Mouse (Mus musculus): ENCODE results near the gene Glod4. TPM values are rescaled to one million over a fixed set of nuclear protein-coding genes. Genes with fewer than 3 reads are reported as not detected.

Gene Glod4
- polyA plus RNA-seq, 1 experiment from 2014 or later = 126 TPM

DNA sequence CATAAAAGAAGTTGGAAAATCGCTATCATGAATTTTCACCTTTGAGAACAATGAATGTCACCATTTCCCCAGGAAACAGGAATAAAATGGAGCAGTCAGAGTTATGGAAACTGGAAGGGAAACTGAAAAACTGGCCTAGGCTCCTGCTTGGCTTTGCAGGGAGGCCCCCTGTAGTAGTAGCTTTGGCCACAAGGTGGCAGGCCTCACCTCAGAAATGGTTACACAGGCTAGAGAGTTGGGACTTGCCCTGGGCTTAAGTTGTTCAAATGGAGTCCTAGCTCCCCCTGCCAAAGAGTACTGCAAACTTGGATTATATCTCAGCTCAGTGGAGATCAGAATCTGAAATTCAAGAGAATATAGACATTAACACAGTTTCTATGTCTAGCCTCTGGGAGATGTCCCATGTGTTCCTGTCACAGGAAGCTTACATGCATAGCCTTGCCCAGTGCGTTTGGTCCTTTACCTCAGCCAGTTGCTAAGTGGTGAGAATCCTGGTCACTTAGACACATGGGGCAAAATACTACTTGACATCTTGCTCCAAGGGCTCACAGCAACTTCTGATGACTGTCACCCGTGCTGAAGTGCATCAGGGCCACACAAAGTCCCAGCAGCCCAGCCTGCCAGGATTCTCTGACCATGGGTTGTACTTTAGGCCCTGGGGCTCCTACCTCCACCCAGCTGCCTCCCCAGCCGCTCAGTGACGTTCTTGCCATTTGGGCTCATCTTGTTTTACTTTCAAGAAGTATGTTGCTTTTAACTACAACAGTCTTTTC, 9.8 kb upstream of the Glod4 start:
- Histone ChIP-seq H3K27me3 (ENCODE audit: control insufficient read depth, insufficient read depth, low read depth, low read length) (no peaks in the 10 kb centered on the region), H3K4me1 (replicated peaks; ENCODE audit: control insufficient read depth, insufficient read depth, low read length) (no peaks in the 10 kb centered on the region), H3K9ac (ENCODE audit: low read length) (no peak overlapping the region), H3K27ac (ENCODE audit: low read length) (0 out of 2 replicates have a peak overlapping the region, but pooled peaks have one; percentile 5), H3K36me3 (ENCODE audit: control insufficient read depth, insufficient read depth, low read length) (peaks cover 7% of the 10 kb centered on the region), H3K9me3 (ENCODE audit: control insufficient read depth, low read length) (no peaks in the 10 kb centered on the region), H3K4me2 (ENCODE audit: low read depth, low read length) (no peak overlapping the region), H3K4me3 (ENCODE audit: low read length) (no peak overlapping the region)
- ATAC-seq (ENCODE audit: low read depth) = peak; percentile 89
- 41% methylated on average over 5 of the region's 5 CpGs for WGBS

DNA sequence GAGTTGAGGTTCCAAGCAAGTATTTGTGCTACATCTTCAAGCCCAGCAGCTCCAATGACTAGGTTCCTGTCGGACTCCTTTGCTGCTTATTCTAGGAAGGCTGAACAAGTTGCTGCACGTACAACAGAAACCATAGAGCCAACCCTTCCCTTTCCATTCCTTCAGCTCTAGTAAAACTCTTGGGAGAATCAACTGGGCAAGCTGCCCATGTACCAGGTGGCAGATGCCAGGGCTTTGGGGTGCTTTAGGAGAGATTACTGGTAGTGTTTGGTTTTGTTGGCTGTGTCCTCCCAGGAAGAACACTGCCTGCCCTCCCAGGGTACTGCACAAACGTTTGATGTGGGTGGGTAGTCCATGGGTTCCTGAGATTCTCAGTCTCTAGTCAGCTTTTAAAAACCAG, 8.5 kb upstream of the Glod4 start:
- ATAC-seq (ENCODE audit: low read depth) = no peak
- no peak overlapping the region for H3K9ac ChIP-seq (ENCODE audit: low read length)
- H3K4me1 ChIP-seq (replicated peaks; ENCODE audit: control insufficient read depth, insufficient read depth, low read length) = no peaks in the 10 kb centered on the region
- H3K27me3 ChIP-seq (ENCODE audit: control insufficient read depth, insufficient read depth, low read depth, low read length) = no peaks in the 10 kb centered on the region
- H3K4me2 ChIP-seq (ENCODE audit: low read depth, low read length) = no peak overlapping the region
- no peak overlapping the region for H3K4me3 ChIP-seq (ENCODE audit: low read length)
- peaks cover 7% of the 10 kb centered on the region for H3K36me3 ChIP-seq (ENCODE audit: control insufficient read depth, insufficient read depth, low read length)
- H3K9me3 ChIP-seq (ENCODE audit: control insufficient read depth, low read length) = no peaks in the 10 kb centered on the region
- H3K27ac ChIP-seq (ENCODE audit: low read length) = no peak overlapping the region
- 42% methylated on average over 3 of the region's 3 CpGs for WGBS

DNA sequence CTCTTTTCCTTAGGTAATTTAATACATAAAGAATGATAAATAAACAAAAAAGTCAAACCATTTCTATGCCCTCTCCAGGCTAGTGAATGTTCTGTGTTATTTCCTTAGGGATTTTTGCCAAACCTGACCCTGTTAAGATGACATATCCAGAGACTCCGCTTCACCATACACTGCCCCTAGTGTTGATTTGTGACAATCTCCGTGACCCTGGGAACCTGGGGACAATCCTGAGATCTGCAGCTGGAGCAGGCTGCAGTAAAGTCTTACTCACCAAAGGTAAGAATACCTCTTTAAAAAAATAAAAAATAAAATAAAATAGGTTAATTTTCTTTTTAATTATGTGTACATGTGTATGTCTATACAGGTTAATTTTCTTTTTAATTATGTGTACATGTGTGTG, 3.7 kb upstream of the Glod4 start:
- H3K4me1 ChIP-seq (replicated peaks; ENCODE audit: control insufficient read depth, insufficient read depth, low read length) = peaks cover 8% of the 10 kb centered on the region
- no peaks in the 10 kb centered on the region for H3K9me3 ChIP-seq (ENCODE audit: control insufficient read depth, low read length)
- WGBS = 41% methylated on average over 2 of the region's 2 CpGs
- no peak overlapping the region for H3K27ac ChIP-seq (ENCODE audit: low read length)
- H3K36me3 ChIP-seq (ENCODE audit: control insufficient read depth, insufficient read depth, low read length) = peaks cover 7% of the 10 kb centered on the region
- H3K4me2 ChIP-seq (ENCODE audit: low read depth, low read length) = no peak overlapping the region
- no peak overlapping the region for H3K4me3 ChIP-seq (ENCODE audit: low read length)
- ATAC-seq (ENCODE audit: low read depth) = no peak
- no peak overlapping the region for H3K9ac ChIP-seq (ENCODE audit: low read length)
- no peaks in the 10 kb centered on the region for H3K27me3 ChIP-seq (ENCODE audit: control insufficient read depth, insufficient read depth, low read depth, low read length)

DNA sequence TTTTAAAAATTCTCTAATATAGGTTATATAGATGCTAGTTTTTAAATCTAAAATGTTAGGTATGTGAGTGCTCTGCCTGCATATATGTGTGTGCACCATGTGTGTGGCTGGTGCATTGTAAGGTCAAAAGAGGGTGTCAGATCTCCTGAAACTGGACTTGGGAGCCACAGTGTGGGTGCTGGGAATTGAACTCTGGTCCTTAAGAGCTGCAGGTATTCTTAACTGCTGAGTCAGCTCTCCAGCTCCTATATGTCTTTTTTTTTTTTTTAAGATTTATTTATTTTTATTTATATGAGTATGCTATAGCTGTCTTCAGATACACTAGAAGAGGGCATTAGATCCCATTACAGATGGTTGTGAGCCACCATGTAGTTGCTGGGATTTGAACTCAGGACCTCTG, 2.9 kb upstream of the Glod4 start:
- Histone ChIP-seq H3K9me3 (ENCODE audit: control insufficient read depth, low read length) (no peaks in the 10 kb centered on the region), H3K36me3 (ENCODE audit: control insufficient read depth, insufficient read depth, low read length) (peaks cover 7% of the 10 kb centered on the region), H3K4me2 (ENCODE audit: low read depth, low read length) (no peak overlapping the region), H3K27ac (ENCODE audit: low read length) (no peak overlapping the region), H3K4me1 (replicated peaks; ENCODE audit: control insufficient read depth, insufficient read depth, low read length) (peaks cover 10% of the 10 kb centered on the region), H3K9ac (ENCODE audit: low read length) (no peak overlapping the region), H3K27me3 (ENCODE audit: control insufficient read depth, insufficient read depth, low read depth, low read length) (no peaks in the 10 kb centered on the region), H3K4me3 (ENCODE audit: low read length) (no peak overlapping the region)
- no peak for ATAC-seq (ENCODE audit: low read depth)

DNA sequence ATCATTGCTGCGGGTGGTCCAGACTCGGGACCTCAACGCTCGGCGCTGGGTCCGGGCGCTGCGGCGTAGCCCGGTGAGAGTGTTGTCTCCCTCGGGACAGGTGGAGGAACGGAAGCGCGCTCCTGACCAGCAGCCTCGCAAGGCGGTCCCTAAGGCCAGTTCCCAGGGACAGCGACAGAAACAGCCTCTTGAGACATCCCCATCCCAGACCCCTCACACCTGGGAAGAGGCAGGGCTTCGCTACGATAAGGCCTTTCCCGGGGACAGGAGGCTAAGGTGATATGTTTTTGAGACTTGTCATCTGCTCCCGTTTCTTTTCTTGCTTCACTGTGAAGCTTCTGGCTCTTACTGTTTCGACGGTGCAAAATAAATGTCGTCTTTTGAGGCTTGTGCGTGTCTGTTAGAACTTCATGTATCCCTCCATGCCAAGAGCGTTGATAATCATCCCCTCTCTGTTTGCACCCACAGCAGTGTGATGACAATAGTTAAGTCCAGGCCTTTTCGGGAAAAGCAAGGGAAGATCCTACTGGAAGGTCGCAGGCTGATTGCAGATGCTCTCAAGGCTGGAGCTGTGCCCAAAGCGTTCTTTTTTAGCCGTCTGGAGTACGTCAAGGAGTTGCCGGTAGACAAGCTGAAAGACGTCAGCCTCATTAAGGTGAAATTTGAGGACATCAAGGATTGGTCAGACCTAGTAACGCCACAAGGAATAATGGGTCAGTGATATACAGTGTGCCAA, 454 bp upstream of the Glod4 start:
- peak; percentile 61 for ATAC-seq (ENCODE audit: low read depth)
- Histone ChIP-seq H3K36me3 (ENCODE audit: control insufficient read depth, insufficient read depth, low read length) (peaks cover 5% of the 10 kb centered on the region; the same call in 1 of the 2 replicates), H3K4me1 (replicated peaks; ENCODE audit: control insufficient read depth, insufficient read depth, low read length) (peaks cover 10% of the 10 kb centered on the region), H3K4me3 (ENCODE audit: low read length) (peak overlapping the region; percentile 89), H3K27me3 (ENCODE audit: control insufficient read depth, insufficient read depth, low read depth, low read length) (no peaks in the 10 kb centered on the region), H3K4me2 (ENCODE audit: low read depth, low read length) (peak overlapping the region; percentile 82), H3K9me3 (ENCODE audit: control insufficient read depth, low read length) (no peaks in the 10 kb centered on the region), H3K27ac (ENCODE audit: low read length) (no peak overlapping the region), H3K9ac (ENCODE audit: low read length) (peak overlapping the region; percentile 94)
- WGBS = 2% methylated on average over 34 of the region's 34 CpGs

DNA sequence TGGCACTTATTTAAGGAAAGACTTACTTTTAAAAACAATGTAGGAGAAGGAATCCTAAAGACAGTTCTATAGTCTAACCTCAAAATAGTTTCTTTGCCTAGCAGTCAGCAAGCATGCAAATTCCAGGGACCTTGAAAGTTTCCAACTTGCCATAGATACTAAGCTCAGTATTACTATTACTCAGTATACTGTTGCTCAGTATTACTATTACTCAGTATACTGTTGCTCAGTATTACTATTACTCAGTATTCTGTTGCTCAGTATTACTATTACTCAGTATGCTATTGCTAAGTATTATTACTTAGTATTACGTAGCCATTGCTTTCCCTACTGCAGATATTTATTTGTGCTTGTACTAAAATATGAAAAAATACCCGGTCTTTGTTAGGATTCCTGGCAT, 3.8 kb downstream of the Glod4 start:
- Histone ChIP-seq H3K9ac (ENCODE audit: low read length) (no peak overlapping the region), H3K27me3 (ENCODE audit: control insufficient read depth, insufficient read depth, low read depth, low read length) (no peaks in the 10 kb centered on the region), H3K27ac (ENCODE audit: low read length) (no peak overlapping the region), H3K4me1 (replicated peaks; ENCODE audit: control insufficient read depth, insufficient read depth, low read length) (peaks cover 10% of the 10 kb centered on the region), H3K36me3 (ENCODE audit: control insufficient read depth, insufficient read depth, low read length) (peaks cover 13% of the 10 kb centered on the region), H3K9me3 (ENCODE audit: control insufficient read depth, low read length) (no peaks in the 10 kb centered on the region), H3K4me3 (ENCODE audit: low read length) (no peak overlapping the region), H3K4me2 (ENCODE audit: low read depth, low read length) (no peak overlapping the region)
- 94% methylated on average over 2 of the region's 2 CpGs for WGBS
- no peak for ATAC-seq (ENCODE audit: low read depth)

DNA sequence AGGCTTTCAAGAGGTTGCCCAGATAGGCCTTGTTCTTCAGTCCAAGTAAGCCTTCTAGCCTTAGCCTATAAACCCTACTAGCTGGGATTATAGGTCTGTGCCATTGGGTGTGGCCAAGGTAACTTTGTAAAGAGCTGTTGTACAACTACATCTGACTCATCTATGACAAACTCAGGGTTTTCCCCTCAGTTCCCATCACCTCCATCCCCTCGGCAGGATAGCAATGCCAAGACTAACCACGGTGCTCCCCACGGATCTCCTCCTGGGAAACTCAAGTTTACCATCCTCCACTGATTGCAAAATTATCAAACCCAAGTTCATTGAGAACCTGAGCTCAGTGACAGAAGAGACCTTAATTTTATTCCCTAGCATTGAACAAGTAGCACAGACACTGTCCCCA, 7.4 kb downstream of the Glod4 start:
- peaks cover 22% of the 10 kb centered on the region for H3K36me3 ChIP-seq (ENCODE audit: control insufficient read depth, insufficient read depth, low read length)
- 93% methylated on average over 3 of the region's 3 CpGs for WGBS

DNA sequence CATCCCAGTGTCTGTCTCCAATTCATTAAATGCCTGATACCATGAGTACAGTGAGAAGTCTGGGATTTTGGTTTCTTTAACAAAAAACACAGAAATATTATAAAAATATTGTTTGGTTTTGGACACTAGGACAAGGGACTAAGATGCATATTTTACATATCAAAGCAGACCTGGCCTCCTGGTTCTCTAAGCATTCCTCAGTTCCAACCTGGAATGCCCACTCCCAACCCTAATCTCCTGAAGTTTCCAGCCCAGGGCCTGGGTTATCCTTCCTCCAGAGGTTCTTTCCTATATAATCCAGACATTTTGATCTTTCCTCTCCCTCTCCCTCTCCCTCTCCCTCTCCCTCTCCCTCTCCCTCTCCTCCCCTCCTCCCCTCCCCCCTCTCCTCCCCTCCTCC, 18.5 kb downstream of the Glod4 start:
- Histone ChIP-seq H3K4me1 (replicated peaks; ENCODE audit: control insufficient read depth, insufficient read depth, low read length) (no peaks in the 10 kb centered on the region), H3K36me3 (ENCODE audit: control insufficient read depth, insufficient read depth, low read length) (peaks cover 13% of the 10 kb centered on the region; the same call in 1 of the 2 replicates)

More for the DNA sequence above, 7.4 kb downstream of the Glod4 start:
- no peaks in the 10 kb centered on the region for H3K4me1 ChIP-seq (replicated peaks; ENCODE audit: control insufficient read depth, insufficient read depth, low read length)
- H3K27ac ChIP-seq (ENCODE audit: low read length) = no peak overlapping the region
- no peak overlapping the region for H3K4me2 ChIP-seq (ENCODE audit: low read depth, low read length)
- H3K4me3 ChIP-seq (ENCODE audit: low read length) = no peak overlapping the region
- no peaks in the 10 kb centered on the region for H3K9me3 ChIP-seq (ENCODE audit: control insufficient read depth, low read length)
- no peaks in the 10 kb centered on the region for H3K27me3 ChIP-seq (ENCODE audit: control insufficient read depth, insufficient read depth, low read depth, low read length)
- no peak for ATAC-seq (ENCODE audit: low read depth)
- H3K9ac ChIP-seq (ENCODE audit: low read length) = no peak overlapping the region

DNA sequence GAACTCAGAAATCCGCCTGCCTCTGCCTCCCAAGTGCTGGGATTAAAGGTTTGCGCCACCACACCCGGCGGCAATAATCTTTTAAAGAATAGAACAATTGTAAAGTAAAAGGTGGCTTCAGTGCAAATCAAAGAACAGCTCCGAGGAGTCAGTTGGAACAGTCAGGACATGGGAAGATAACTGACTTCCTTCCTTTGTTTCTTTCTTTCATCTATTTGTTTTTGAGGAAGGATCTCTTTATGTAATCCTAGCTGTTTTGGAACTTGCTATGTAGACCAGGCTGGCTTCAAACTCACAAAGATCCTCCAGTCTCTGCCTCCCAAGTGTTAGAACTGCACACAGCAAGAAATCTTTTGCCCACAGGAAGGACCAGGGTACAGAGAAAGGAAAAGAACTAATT, 18.9 kb downstream of the Glod4 start:
- H3K9ac ChIP-seq (ENCODE audit: low read length) = no peak overlapping the region
- H3K4me1 ChIP-seq (replicated peaks; ENCODE audit: control insufficient read depth, insufficient read depth, low read length) = no peaks in the 10 kb centered on the region
- H3K4me2 ChIP-seq (ENCODE audit: low read depth, low read length) = no peak overlapping the region
- H3K27ac ChIP-seq (ENCODE audit: low read length) = no peak overlapping the region
- no peak for ATAC-seq (ENCODE audit: low read depth)
- WGBS = 74% methylated on average over 5 of the region's 5 CpGs
- H3K36me3 ChIP-seq (ENCODE audit: control insufficient read depth, insufficient read depth, low read length) = peaks cover 13% of the 10 kb centered on the region; the same call in 1 of the 2 replicates
- H3K4me3 ChIP-seq (ENCODE audit: low read length) = no peak overlapping the region
- no peaks in the 10 kb centered on the region for H3K9me3 ChIP-seq (ENCODE audit: control insufficient read depth, low read length)
- H3K27me3 ChIP-seq (ENCODE audit: control insufficient read depth, insufficient read depth, low read depth, low read length) = no peaks in the 10 kb centered on the region

More for the DNA sequence above, 18.5 kb downstream of the Glod4 start:
- no peaks in the 10 kb centered on the region for H3K9me3 ChIP-seq (ENCODE audit: control insufficient read depth, low read length)
- H3K27ac ChIP-seq (ENCODE audit: low read length) = no peak overlapping the region
- no peak for ATAC-seq (ENCODE audit: low read depth)
- no peak overlapping the region for H3K9ac ChIP-seq (ENCODE audit: low read length)
- no peak overlapping the region for H3K4me2 ChIP-seq (ENCODE audit: low read depth, low read length)
- H3K27me3 ChIP-seq (ENCODE audit: control insufficient read depth, insufficient read depth, low read depth, low read length) = no peaks in the 10 kb centered on the region
- H3K4me3 ChIP-seq (ENCODE audit: low read length) = no peak overlapping the region

All from lung, embryonic 16.5 days (tissue).